Mouse (Mus musculus): ENCODE data around the gene Aldh3a2. TPM values are rescaled to one million over a fixed set of nuclear protein-coding genes. Genes with fewer than 3 reads are reported as not detected.
A peak's percentile ranks its signal among the peaks of the same experiment; 100 is the strongest.

Gene Aldh3a2
- total and polyA plus RNA-seq, 2 experiments, result 251 to 294 TPM

- H3K27me3 ChIP-seq (ENCODE audit: control insufficient read depth, insufficient read depth, low read length), result peaks cover 3% of the 10 kb centered on the region; the same call in 1 of the 2 replicates
- H3K4me3 ChIP-seq (ENCODE audit: insufficient read depth, low read depth, low read length), result no peak overlapping the region
- H3K9ac ChIP-seq (ENCODE audit: low read depth, low read length), result no peak overlapping the region
- H3K4me1 ChIP-seq (ENCODE audit: control insufficient read depth, insufficient read depth, low read length), result no peaks in the 10 kb centered on the region
- H3K27ac ChIP-seq (replicated peaks; ENCODE audit: insufficient read depth, low read depth, low read length), result no peak overlapping the region
- 94% methylated on average over 1 of the region's 1 CpGs for WGBS
- H3K79me2 ChIP-seq (ENCODE audit: control insufficient read depth, insufficient read depth, low read length), result no peaks in the 10 kb centered on the region
- DNase-seq (ENCODE audit: extremely low read depth, low read depth, low spot score), result no peak
- TF ChIP-seq POLR2A (IDR thresholded peaks at IDR 0.05; ENCODE audit: extremely low read depth, insufficient read depth, low read length) (no peak), CTCF (IDR thresholded peaks at IDR 0.05; ENCODE audit: low read depth, low read length) (no peak)
- H3K36me3 ChIP-seq (ENCODE audit: control insufficient read depth, insufficient read depth, low read length), result no peaks in the 10 kb centered on the region
Measured at GRCm38 (mm10) chr11:61296556-61296955, 29.3 kb upstream of the Aldh3a2 start.

DNA sequence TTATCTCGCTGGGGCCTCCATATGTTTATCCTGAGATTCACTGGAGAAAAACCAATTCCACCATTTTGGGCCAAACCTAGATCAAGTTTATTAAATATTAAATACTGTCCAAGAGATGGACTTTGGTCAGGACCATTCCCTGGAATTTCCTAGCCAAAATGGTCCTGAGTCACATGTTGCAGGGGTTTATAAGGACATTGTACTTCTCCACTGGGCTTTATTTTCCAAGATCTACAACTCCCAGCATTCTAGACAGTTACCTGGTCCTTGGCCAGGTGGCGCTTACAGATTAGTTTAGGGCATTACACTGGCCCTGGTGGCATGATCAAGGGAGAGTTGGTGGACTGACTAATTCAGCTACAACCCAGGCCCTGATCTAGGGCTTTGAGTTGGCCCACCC, 28.3 kb upstream of the Aldh3a2 start:
- H3K27ac ChIP-seq (replicated peaks; ENCODE audit: insufficient read depth, low read depth, low read length), result no peak overlapping the region
- TF ChIP-seq CTCF (IDR thresholded peaks at IDR 0.05; ENCODE audit: low read depth, low read length), result no peak
- no peak for TF ChIP-seq POLR2A (IDR thresholded peaks at IDR 0.05; ENCODE audit: extremely low read depth, insufficient read depth, low read length)
- no peak overlapping the region for H3K4me3 ChIP-seq (ENCODE audit: insufficient read depth, low read depth, low read length)
- no peak for DNase-seq (ENCODE audit: extremely low read depth, low read depth, low spot score)
- no peaks in the 10 kb centered on the region for H3K4me1 ChIP-seq (ENCODE audit: control insufficient read depth, insufficient read depth, low read length)
- no peaks in the 10 kb centered on the region for H3K79me2 ChIP-seq (ENCODE audit: control insufficient read depth, insufficient read depth, low read length)
- H3K9ac ChIP-seq (ENCODE audit: low read depth, low read length), result no peak overlapping the region
- peaks cover 3% of the 10 kb centered on the region; the same call in 1 of the 2 replicates for H3K27me3 ChIP-seq (ENCODE audit: control insufficient read depth, insufficient read depth, low read length)
- 91% methylated on average over 2 of the region's 2 CpGs for WGBS
- no peaks in the 10 kb centered on the region for H3K36me3 ChIP-seq (ENCODE audit: control insufficient read depth, insufficient read depth, low read length)

- H3K27ac ChIP-seq (replicated peaks; ENCODE audit: insufficient read depth, low read depth, low read length), result no peak overlapping the region
- H3K36me3 ChIP-seq (ENCODE audit: control insufficient read depth, insufficient read depth, low read length), result no peaks in the 10 kb centered on the region
- H3K4me3 ChIP-seq (ENCODE audit: insufficient read depth, low read depth, low read length), result no peak overlapping the region
- 77% methylated on average over 3 of the region's 3 CpGs for WGBS
- peaks cover 3% of the 10 kb centered on the region; the same call in 1 of the 2 replicates for H3K27me3 ChIP-seq (ENCODE audit: control insufficient read depth, insufficient read depth, low read length)
- no peak overlapping the region for H3K9ac ChIP-seq (ENCODE audit: low read depth, low read length)
- TF ChIP-seq CTCF (IDR thresholded peaks at IDR 0.05; ENCODE audit: low read depth, low read length) (no peak), POLR2A (IDR thresholded peaks at IDR 0.05; ENCODE audit: extremely low read depth, insufficient read depth, low read length) (no peak)
- no peak for DNase-seq (ENCODE audit: extremely low read depth, low read depth, low spot score)
- no peaks in the 10 kb centered on the region for H3K79me2 ChIP-seq (ENCODE audit: control insufficient read depth, insufficient read depth, low read length)
- no peaks in the 10 kb centered on the region for H3K4me1 ChIP-seq (ENCODE audit: control insufficient read depth, insufficient read depth, low read length)
Measured at GRCm38 (mm10) chr11:61294431-61294830, 27.2 kb upstream of the Aldh3a2 start.

DNA sequence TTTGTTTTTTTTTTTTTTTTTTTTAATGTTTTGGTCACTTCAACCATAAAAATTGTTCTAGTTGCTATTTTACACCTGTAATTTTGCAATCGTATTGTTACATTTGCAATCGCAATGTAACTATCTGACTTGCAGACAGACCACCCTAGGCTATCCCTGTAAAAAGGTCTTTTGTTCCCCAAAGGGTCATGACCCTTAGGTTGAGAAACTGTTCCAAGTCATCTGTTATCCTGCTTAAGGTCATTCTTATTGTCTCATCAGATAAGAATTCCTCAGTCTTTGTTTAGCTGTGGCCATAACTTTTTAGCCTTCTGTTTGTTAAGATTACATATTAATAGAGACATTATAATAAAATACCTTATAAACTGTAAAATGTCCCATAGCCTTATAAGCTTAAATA, 26.0 kb upstream of the Aldh3a2 start:
- no peak overlapping the region for H3K27ac ChIP-seq (replicated peaks; ENCODE audit: insufficient read depth, low read depth, low read length)
- 91% methylated on average over 2 of the region's 2 CpGs for WGBS
- H3K36me3 ChIP-seq (ENCODE audit: control insufficient read depth, insufficient read depth, low read length), result no peaks in the 10 kb centered on the region
- no peak overlapping the region for H3K4me3 ChIP-seq (ENCODE audit: insufficient read depth, low read depth, low read length)
- H3K27me3 ChIP-seq (ENCODE audit: control insufficient read depth, insufficient read depth, low read length), result peaks cover 3% of the 10 kb centered on the region; the same call in 1 of the 2 replicates
- no peaks in the 10 kb centered on the region for H3K4me1 ChIP-seq (ENCODE audit: control insufficient read depth, insufficient read depth, low read length)
- no peaks in the 10 kb centered on the region for H3K79me2 ChIP-seq (ENCODE audit: control insufficient read depth, insufficient read depth, low read length)
- TF ChIP-seq CTCF (IDR thresholded peaks at IDR 0.05; ENCODE audit: low read depth, low read length) (no peak), POLR2A (IDR thresholded peaks at IDR 0.05; ENCODE audit: extremely low read depth, insufficient read depth, low read length) (no peak)
- no peak overlapping the region for H3K9ac ChIP-seq (ENCODE audit: low read depth, low read length)
- DNase-seq (ENCODE audit: extremely low read depth, low read depth, low spot score), result no peak

GRCm38 (mm10) chr11:61284323-61284722, 17.1 kb upstream of the Aldh3a2 start:
- no peak overlapping the region for H3K4me3 ChIP-seq (ENCODE audit: insufficient read depth, low read depth, low read length)
- DNase-seq (ENCODE audit: extremely low read depth, low read depth, low spot score), result peak; percentile 18
- H3K36me3 ChIP-seq (ENCODE audit: control insufficient read depth, insufficient read depth, low read length), result no peaks in the 10 kb centered on the region
- H3K4me1 ChIP-seq (ENCODE audit: control insufficient read depth, insufficient read depth, low read length), result no peaks in the 10 kb centered on the region
- WGBS, result 87% methylated on average over 6 of the region's 6 CpGs
- peaks cover 4% of the 10 kb centered on the region; the same call in 1 of the 2 replicates for H3K27me3 ChIP-seq (ENCODE audit: control insufficient read depth, insufficient read depth, low read length)
- no peak overlapping the region for H3K9ac ChIP-seq (ENCODE audit: low read depth, low read length)
- no peak for TF ChIP-seq CTCF (IDR thresholded peaks at IDR 0.05; ENCODE audit: low read depth, low read length)
- TF ChIP-seq POLR2A (IDR thresholded peaks at IDR 0.05; ENCODE audit: extremely low read depth, insufficient read depth, low read length), result no peak
- no peaks in the 10 kb centered on the region for H3K79me2 ChIP-seq (ENCODE audit: control insufficient read depth, insufficient read depth, low read length)
- H3K27ac ChIP-seq (replicated peaks; ENCODE audit: insufficient read depth, low read depth, low read length), result no peak overlapping the region

DNA sequence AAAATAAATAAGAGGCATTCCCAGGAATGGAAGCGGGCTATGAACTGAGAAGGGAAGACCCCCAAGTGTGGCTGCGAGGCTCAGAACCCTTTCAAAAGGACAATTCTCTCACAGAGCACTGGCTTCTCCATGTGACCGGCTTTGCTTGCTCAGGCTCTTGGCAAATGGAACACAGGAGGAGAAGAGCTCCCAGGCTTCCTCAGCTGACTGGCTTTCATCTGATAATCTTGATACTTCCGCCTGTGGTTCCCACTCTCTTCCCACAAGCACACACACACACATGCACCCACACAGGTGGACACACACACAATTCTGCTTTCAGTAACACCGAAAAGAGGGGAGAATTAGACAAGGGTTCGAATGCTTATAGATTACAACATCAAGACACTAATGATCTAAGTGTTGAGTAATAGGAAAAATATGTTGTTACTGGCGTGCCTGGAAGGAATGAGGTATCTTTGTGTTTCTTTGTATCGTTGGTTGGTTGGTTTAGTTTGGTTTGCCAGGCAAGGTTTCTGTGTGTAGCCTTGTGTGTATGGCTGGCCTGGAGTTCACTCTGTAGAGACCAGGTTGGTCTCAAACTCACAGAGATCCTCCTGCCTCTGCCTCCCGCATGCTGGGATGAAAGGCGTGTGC, 16.3 kb upstream of the Aldh3a2 start:
- Histone ChIP-seq H3K9ac (ENCODE audit: low read depth, low read length) (no peak overlapping the region), H3K4me3 (ENCODE audit: insufficient read depth, low read depth, low read length) (no peak overlapping the region), H3K4me1 (ENCODE audit: control insufficient read depth, insufficient read depth, low read length) (no peaks in the 10 kb centered on the region), H3K27me3 (ENCODE audit: control insufficient read depth, insufficient read depth, low read length) (peaks cover 4% of the 10 kb centered on the region; the same call in 1 of the 2 replicates), H3K27ac (replicated peaks; ENCODE audit: insufficient read depth, low read depth, low read length) (no peak overlapping the region), H3K36me3 (ENCODE audit: control insufficient read depth, insufficient read depth, low read length) (no peaks in the 10 kb centered on the region), H3K79me2 (ENCODE audit: control insufficient read depth, insufficient read depth, low read length) (no peaks in the 10 kb centered on the region)
- DNase-seq (ENCODE audit: extremely low read depth, low read depth, low spot score), result no peak
- WGBS, result 78% methylated on average over 10 of the region's 10 CpGs
- TF ChIP-seq POLR2A (IDR thresholded peaks at IDR 0.05; ENCODE audit: extremely low read depth, insufficient read depth, low read length) (no peak), CTCF (IDR thresholded peaks at IDR 0.05; ENCODE audit: low read depth, low read length) (no peak)
